Mouse (Mus musculus) hindbrain, embryonic 16.5 days (tissue): Measurements from ENCODE around the gene Frmd3. TPM values are rescaled to one million over a fixed set of nuclear protein-coding genes. Genes with fewer than 3 reads are reported as not detected.

Experiments
- polyA plus RNA-seq: library from polyadenylated mRNA; unstranded; fragments of >200 nt; fragmentation: Nextera tagmentation; extraction: Ambion mirVana; gene quantifications from 2 replicates; pipeline ENCODE4 v1.2.1, GENCODE M21; 2015

The Frmd3 gene
- polyA plus RNA-seq, 1 experiment from 2014 or later, result 34.9 TPM

Other genes with a start within 250 kb of the Frmd3 start
- 0.46 and 0.57 TPM in 2 replicates for gene Rasef, start 222.4 kb upstream of the Frmd3 start, polyA plus RNA-seq
- gene Gm11758, start 137.2 kb upstream of the Frmd3 start, polyA plus RNA-seq, result not detected in 2 replicates
- not detected in 2 replicates for gene Gm11757, start 122.3 kb upstream of the Frmd3 start, polyA plus RNA-seq
- gene Gm13871, start 107.5 kb upstream of the Frmd3 start, polyA plus RNA-seq, result not detected in 2 replicates
- not detected in 2 replicates for gene Gm11756, start 92.7 kb upstream of the Frmd3 start, polyA plus RNA-seq
- 0.36 TPM in 1 of 2 replicates, not detected in the other for gene 2310002L09Rik, start 62.6 kb upstream of the Frmd3 start, polyA plus RNA-seq
- gene Kdm4c, start 229.1 kb downstream of the Frmd3 start, polyA plus RNA-seq, result 14.8 and 15.1 TPM in 2 replicates